Mouse (Mus musculus) heart, postnatal 0 days (tissue): ENCODE data around the gene Ifi203.
"Not testable (repeated sequence)": the region's sequence is repeated elsewhere in the genome, so short reads cannot be mapped to it uniquely, and the experiment has no call there.

ENCODE experiments used
- CTCF ChIP-seq: IDR thresholded peaks from 2 replicates; pipeline ENCODE4 v1.5.1; 2016; ENCODE audit warnings: antibody characterized with exemption, control low read depth, low read depth
- EP300 ChIP-seq: IDR thresholded peaks from 2 replicates; pipeline ENCODE4 v1.6.1; 2016; ENCODE audit warnings: antibody characterized with exemption, low read depth

GRCm38 (mm10) chr1:173877125-173877524, 65.3 kb downstream of the Ifi203 start:
- not testable (repeated sequence) for TF ChIP-seq CTCF, EP300
